16 mouse cellular contexts compared by ENCODE assay signal in genomic region chr1:134703232-134703631, GRCm38 (mm10). TPM values are rescaled to one million over a fixed set of nuclear protein-coding genes. Genes with fewer than 3 reads are reported as not detected.
"Had no signal": no experiment of that assay in that cellular context is flagged by ENCODE, and none has a peak within 500 bp of the region (broad histone marks: within the 10 kb centered on the region; RNA-seq: fewer than 3 reads in every experiment).

No protein-coding gene starts in this region.

- H3K9me3 ChIP-seq: kidney, embryonic 15.5 days; limb, embryonic 15.5 days; midbrain, embryonic 10.5 days; neural tube, embryonic 15.5 days had no signal

- H3K9ac ChIP-seq: kidney, embryonic 15.5 days; limb, embryonic 15.5 days; lung, embryonic 14.5 days; neural tube, embryonic 15.5 days had no signal

- DNase-seq: kidney, adult 2 months; kidney, postnatal 25 days; lung, embryonic 14.5 days; lung, postnatal 10 days; lung, postnatal 4 days; midbrain, embryonic 14.5 days; right cerebral cortex, adult 18-20 months; right cerebral cortex, postnatal 25 days; thymus, postnatal 36 days had no signal

- H3K36me3 ChIP-seq: kidney, embryonic 15.5 days; limb, embryonic 15.5 days; midbrain, embryonic 10.5 days; neural tube, embryonic 15.5 days had no signal

- H3K4me3 ChIP-seq: kidney, embryonic 15.5 days; left cerebral cortex, adult 2 months; limb, embryonic 15.5 days; midbrain, embryonic 10.5 days; myocyte; neural tube, embryonic 15.5 days had no signal

- H3K4me2 ChIP-seq: kidney, embryonic 15.5 days; limb, embryonic 15.5 days; lung, embryonic 14.5 days; neural tube, embryonic 15.5 days had no signal

- H3K27ac ChIP-seq: kidney, embryonic 15.5 days; left cerebral cortex, adult 2 months; limb, embryonic 15.5 days; midbrain, embryonic 10.5 days; neural tube, embryonic 15.5 days had no signal

RNA-seq across cellular contexts. Expression of gene Syt2, which starts 56.8 kb away (rescaled TPM):
- total RNA-seq: megakaryocyte, adult 5-6 weeks had no signal
